Mouse (Mus musculus): ENCODE results near the gene Fam3c. TPM values are rescaled to one million over a fixed set of nuclear protein-coding genes. Genes with fewer than 3 reads are reported as not detected.
A peak's percentile ranks its signal among the peaks of the same experiment; 100 is the strongest.

Gene Fam3c
- polyA plus RNA-seq, 1 experiment from 2014 or later, result 42.7 TPM

- no peaks in the 10 kb centered on the region for H3K36me3 ChIP-seq (ENCODE audit: control insufficient read depth, insufficient read depth)
- no peak overlapping the region for H3K4me2 ChIP-seq (ENCODE audit: low read depth, low read length)
- no peak overlapping the region for H3K4me3 ChIP-seq (ENCODE audit: low read length)
- 80% methylated on average over 8 of the region's 8 CpGs for WGBS
- H3K4me1 ChIP-seq (ENCODE audit: control insufficient read depth, insufficient read depth, low read length), result peaks cover 9% of the 10 kb centered on the region
- H3K9me3 ChIP-seq (replicated peaks; ENCODE audit: control insufficient read depth, low read length), result no peaks in the 10 kb centered on the region
- H3K27ac ChIP-seq (ENCODE audit: low read length), result no peak overlapping the region
- H3K27me3 ChIP-seq (ENCODE audit: control insufficient read depth, insufficient read depth, low read length), result peaks cover 32% of the 10 kb centered on the region
- no peak overlapping the region for H3K9ac ChIP-seq (ENCODE audit: low read length)
- ATAC-seq (replicated peaks; ENCODE audit: extremely low read depth, insufficient read depth, low FRiP score), result no peak
Measured at GRCm38 (mm10) chr6:22290790-22291189, 65.3 kb downstream of the Fam3c start.

- peaks cover 9% of the 10 kb centered on the region for H3K4me1 ChIP-seq (ENCODE audit: control insufficient read depth, insufficient read depth, low read length)
- H3K4me3 ChIP-seq (ENCODE audit: low read length), result peak overlapping the region; percentile 54
- 6% methylated on average over 21 of the region's 21 CpGs for WGBS
- no peak for ATAC-seq (replicated peaks; ENCODE audit: extremely low read depth, insufficient read depth, low FRiP score)
- H3K4me2 ChIP-seq (ENCODE audit: low read depth, low read length), result peak overlapping the region; percentile 86
- no peaks in the 10 kb centered on the region for H3K36me3 ChIP-seq (ENCODE audit: control insufficient read depth, insufficient read depth)
- H3K9me3 ChIP-seq (replicated peaks; ENCODE audit: control insufficient read depth, low read length), result no peaks in the 10 kb centered on the region
- peak overlapping the region; percentile 57 for H3K9ac ChIP-seq (ENCODE audit: low read length)
- H3K27me3 ChIP-seq (ENCODE audit: control insufficient read depth, insufficient read depth, low read length), result peaks cover 32% of the 10 kb centered on the region
- no peak overlapping the region for H3K27ac ChIP-seq (ENCODE audit: low read length)
Measured at GRCm38 (mm10) chr6:22289461-22290021, 66.5 kb downstream of the Fam3c start.

- under 1% methylated on average over 38 of the region's 38 CpGs for WGBS
- Histone ChIP-seq H3K27ac (ENCODE audit: low read length) (no peak overlapping the region; the same call in 1 of the 2 replicates), H3K36me3 (ENCODE audit: control insufficient read depth, insufficient read depth) (no peaks in the 10 kb centered on the region), H3K9ac (ENCODE audit: low read length) (peak overlapping the region; percentile 57), H3K9me3 (replicated peaks; ENCODE audit: control insufficient read depth, low read length) (no peaks in the 10 kb centered on the region), H3K4me1 (ENCODE audit: control insufficient read depth, insufficient read depth, low read length) (peaks cover 9% of the 10 kb centered on the region), H3K4me2 (ENCODE audit: low read depth, low read length) (peak overlapping the region; percentile 86), H3K27me3 (ENCODE audit: control insufficient read depth, insufficient read depth, low read length) (peaks cover 32% of the 10 kb centered on the region), H3K4me3 (ENCODE audit: low read length) (peak overlapping the region; percentile 54)
- ATAC-seq (replicated peaks; ENCODE audit: extremely low read depth, insufficient read depth, low FRiP score), result peak; percentile 37
Measured at GRCm38 (mm10) chr6:22288737-22289460, 67.1 kb downstream of the Fam3c start.

DNA sequence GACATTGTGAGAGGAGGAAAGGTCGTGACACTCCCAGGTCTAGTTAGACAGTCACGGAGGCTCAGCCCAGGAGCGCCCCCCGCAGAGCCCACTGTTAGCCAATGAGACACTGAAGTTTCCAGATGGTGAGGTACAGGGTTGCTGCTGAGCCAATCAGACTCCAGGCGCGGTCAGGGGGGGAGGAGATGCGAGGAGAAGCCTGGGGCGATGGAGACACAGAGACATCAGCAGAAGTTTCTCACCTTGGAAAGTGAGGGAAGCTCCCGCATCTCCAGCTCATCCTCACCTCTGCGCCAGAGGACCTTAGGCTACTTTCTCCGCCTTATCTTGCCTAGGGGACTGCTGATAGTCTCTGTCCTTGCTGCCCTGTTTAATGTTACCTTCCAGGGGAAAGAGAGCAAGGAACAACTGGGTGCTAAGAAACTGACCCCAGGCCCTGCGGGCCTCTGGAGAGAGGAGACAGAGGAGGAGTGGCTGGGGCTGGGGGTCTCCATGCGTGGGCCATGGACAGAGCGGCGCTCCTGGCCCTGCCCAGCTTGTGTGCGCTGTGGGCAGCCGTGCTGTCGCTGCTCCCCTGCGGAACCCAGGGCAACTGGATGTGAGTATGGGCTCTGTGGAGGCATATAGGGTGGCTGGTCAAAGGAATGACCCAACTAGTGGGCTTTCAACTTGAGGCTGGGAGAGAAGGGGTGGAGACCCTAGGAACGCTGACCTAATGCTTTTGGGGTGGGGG is 67.9 kb downstream of the Fam3c start, which contains the start of gene Wnt16:
Gene Wnt16 (plus strand): TSS at position 224 of the 733 bp plus-strand sequence.
- Histone ChIP-seq H3K4me3 (ENCODE audit: low read length) (peak within 1 kb of the TSS; percentile 54), H3K36me3 (ENCODE audit: control insufficient read depth, insufficient read depth) (no peaks in the 10 kb centered on the region), H3K27me3 (ENCODE audit: control insufficient read depth, insufficient read depth, low read length) (peaks cover 32% of the 10 kb centered on the region), H3K27ac (ENCODE audit: low read length) (no peak within 1 kb of the TSS; the same call in 1 of the 2 replicates), H3K9ac (ENCODE audit: low read length) (peak within 1 kb of the TSS; percentile 57), H3K4me1 (ENCODE audit: control insufficient read depth, insufficient read depth, low read length) (peaks cover 9% of the 10 kb centered on the region), H3K9me3 (replicated peaks; ENCODE audit: control insufficient read depth, low read length) (no peaks in the 10 kb centered on the region), H3K4me2 (ENCODE audit: low read depth, low read length) (peak within 1 kb of the TSS; percentile 86)
- 2% methylated on average over 20 of the region's 20 CpGs for WGBS
- peak; percentile 63; the same call in 1 of the 2 replicates for ATAC-seq (replicated peaks; ENCODE audit: extremely low read depth, insufficient read depth, low FRiP score)

GRCm38 (mm10) chr6:22282405-22282804 is 73.6 kb downstream of the Fam3c start:
- ATAC-seq (replicated peaks; ENCODE audit: extremely low read depth, insufficient read depth, low FRiP score), result no peak
- WGBS, result 87% methylated on average over 4 of the region's 4 CpGs
- H3K4me2 ChIP-seq (ENCODE audit: low read depth, low read length), result no peak overlapping the region
- H3K36me3 ChIP-seq (ENCODE audit: control insufficient read depth, insufficient read depth), result no peaks in the 10 kb centered on the region
- peaks cover 3% of the 10 kb centered on the region; the same call in 1 of the 2 replicates for H3K27me3 ChIP-seq (ENCODE audit: control insufficient read depth, insufficient read depth, low read length)
- H3K27ac ChIP-seq (ENCODE audit: low read length), result no peak overlapping the region
- no peak overlapping the region for H3K4me3 ChIP-seq (ENCODE audit: low read length)
- H3K9ac ChIP-seq (ENCODE audit: low read length), result no peak overlapping the region
- no peaks in the 10 kb centered on the region for H3K9me3 ChIP-seq (replicated peaks; ENCODE audit: control insufficient read depth, low read length)
- 0 out of 2 replicates have a peak, but pooled peaks cover 3% of the 10 kb centered on the region for H3K4me1 ChIP-seq (ENCODE audit: control insufficient read depth, insufficient read depth, low read length)

DNA sequence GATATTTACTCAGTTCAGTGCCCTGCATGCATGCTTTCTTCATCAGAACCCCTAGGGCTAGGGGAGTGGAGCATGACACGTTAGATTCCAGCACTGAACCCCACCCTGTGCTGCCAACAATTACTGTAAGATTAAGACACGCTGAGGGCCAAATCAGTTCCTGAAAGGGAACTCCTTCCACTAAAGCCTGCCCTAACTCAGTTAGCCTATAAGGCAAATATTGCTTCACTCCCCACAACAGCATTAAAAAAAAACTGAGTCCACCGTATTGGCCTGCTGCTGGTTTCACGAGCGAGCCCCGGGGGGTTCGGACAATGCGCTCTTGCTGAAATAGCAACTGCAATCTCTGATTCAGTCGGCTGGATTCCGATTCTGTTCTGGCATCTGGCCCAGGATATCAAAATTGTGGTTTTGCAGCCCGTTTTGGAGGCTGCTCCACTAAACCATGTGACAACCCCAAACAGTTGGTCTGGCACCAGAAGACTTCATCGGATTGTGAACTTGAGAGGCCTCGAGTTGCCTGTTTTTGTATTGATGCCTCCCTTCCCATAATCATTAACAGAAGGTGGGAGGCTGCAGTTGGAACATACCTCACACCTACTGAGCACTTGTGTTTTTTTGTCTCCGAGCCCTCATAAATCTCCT is 75.7 kb downstream of the Fam3c start:
- Histone ChIP-seq H3K27me3 (ENCODE audit: control insufficient read depth, insufficient read depth, low read length) (no peaks in the 10 kb centered on the region), H3K36me3 (ENCODE audit: control insufficient read depth, insufficient read depth) (no peaks in the 10 kb centered on the region), H3K4me2 (ENCODE audit: low read depth, low read length) (0 out of 2 replicates have a peak overlapping the region, but pooled peaks have one; percentile 13), H3K4me1 (ENCODE audit: control insufficient read depth, insufficient read depth, low read length) (0 out of 2 replicates have a peak, but pooled peaks cover 3% of the 10 kb centered on the region), H3K4me3 (ENCODE audit: low read length) (no peak overlapping the region), H3K9me3 (replicated peaks; ENCODE audit: control insufficient read depth, low read length) (no peaks in the 10 kb centered on the region), H3K9ac (ENCODE audit: low read length) (no peak overlapping the region), H3K27ac (ENCODE audit: low read length) (no peak overlapping the region; the same call in 1 of the 2 replicates)
- WGBS, result 52% methylated on average over 14 of the region's 14 CpGs
- ATAC-seq (replicated peaks; ENCODE audit: extremely low read depth, insufficient read depth, low FRiP score), result no peak

- Histone ChIP-seq H3K4me3 (ENCODE audit: low read length) (no peak overlapping the region), H3K36me3 (ENCODE audit: control insufficient read depth, insufficient read depth) (no peaks in the 10 kb centered on the region), H3K27me3 (ENCODE audit: control insufficient read depth, insufficient read depth, low read length) (no peaks in the 10 kb centered on the region), H3K4me2 (ENCODE audit: low read depth, low read length) (no peak overlapping the region), H3K9ac (ENCODE audit: low read length) (no peak overlapping the region), H3K4me1 (ENCODE audit: control insufficient read depth, insufficient read depth, low read length) (0 out of 2 replicates have a peak, but pooled peaks cover 3% of the 10 kb centered on the region), H3K27ac (ENCODE audit: low read length) (no peak overlapping the region), H3K9me3 (replicated peaks; ENCODE audit: control insufficient read depth, low read length) (no peaks in the 10 kb centered on the region)
- no peak for ATAC-seq (replicated peaks; ENCODE audit: extremely low read depth, insufficient read depth, low FRiP score)
- WGBS, result 89% methylated on average over 3 of the region's 3 CpGs
Measured at GRCm38 (mm10) chr6:22277941-22278340, 78.1 kb downstream of the Fam3c start.

- Histone ChIP-seq H3K4me1 (ENCODE audit: control insufficient read depth, insufficient read depth, low read length) (peaks cover 4% of the 10 kb centered on the region; the same call in 1 of the 2 replicates), H3K9ac (ENCODE audit: low read length) (no peak overlapping the region), H3K9me3 (replicated peaks; ENCODE audit: control insufficient read depth, low read length) (no peaks in the 10 kb centered on the region), H3K4me3 (ENCODE audit: low read length) (no peak overlapping the region), H3K27me3 (ENCODE audit: control insufficient read depth, insufficient read depth, low read length) (no peaks in the 10 kb centered on the region), H3K36me3 (ENCODE audit: control insufficient read depth, insufficient read depth) (no peaks in the 10 kb centered on the region), H3K4me2 (ENCODE audit: low read depth, low read length) (no peak overlapping the region), H3K27ac (ENCODE audit: low read length) (no peak overlapping the region)
- WGBS, result 45% methylated on average over 8 of the region's 8 CpGs
- no peak for ATAC-seq (replicated peaks; ENCODE audit: extremely low read depth, insufficient read depth, low FRiP score)
Measured at GRCm38 (mm10) chr6:22269840-22270521, 86.1 kb downstream of the Fam3c start.
